Mouse (Mus musculus) embryonic facial prominence, embryonic 11.5 days (tissue): ENCODE results near the gene Nars2. TPM values are rescaled to one million over a fixed set of nuclear protein-coding genes. Genes with fewer than 3 reads are reported as not detected.

Experiments used
- ATAC-seq: fragments of 200-750 bp; cut with Nextera tagmentation; replicated peaks from 2 replicates; pipeline ENCODE4 v1.8.0; 2017; ENCODE audit warnings: low read depth; ENCODE audit not compliant: insufficient number of reproducible peaks, low FRiP score, low TSS enrichment
- DNase-seq: peaks from one replicate; pipeline ENCODE4 v3.0.0-alpha.2; 2015; ENCODE audit warnings: low spot score
- H3K27ac ChIP-seq: fragments of 300-500 bp; sonication (generic); replicated peaks from 2 replicates; pipeline ENCODE4 v1.5.1; 2014; ENCODE audit warnings: mild to moderate bottlenecking, low read depth, low read length, control low read depth
- H3K27me3 ChIP-seq: fragments of 300-500 bp; sonication (generic); 2 replicates; pipeline ENCODE4 v1.6.1; 2014; ENCODE audit warnings: mild to moderate bottlenecking, low read length, moderate library complexity, mixed read lengths; ENCODE audit not compliant: control insufficient read depth, insufficient read depth
- H3K36me3 ChIP-seq: fragments of 300-500 bp; sonication (generic); replicated peaks from 2 replicates; pipeline ENCODE4 v1.6.1; 2014; ENCODE audit warnings: low read depth, mild to moderate bottlenecking, low read length, moderate library complexity, mixed read lengths; ENCODE audit not compliant: control insufficient read depth, insufficient read depth
- H3K4me1 ChIP-seq: fragments of 300-500 bp; sonication (generic); 2 replicates; pipeline ENCODE4 v1.6.1; 2014; ENCODE audit warnings: low read length, mixed read lengths; ENCODE audit not compliant: control insufficient read depth, insufficient read depth
- H3K4me2 ChIP-seq: fragments of 300-500 bp; sonication (generic); 2 replicates; pipeline ENCODE4 v1.6.1; 2014; ENCODE audit warnings: low read depth, mild to moderate bottlenecking, control low read depth, low read length, moderate library complexity
- H3K4me3 ChIP-seq: fragments of 300-500 bp; sonication (generic); 2 replicates; pipeline ENCODE4 v1.5.1; 2014; ENCODE audit warnings: low read depth, low read length, control low read depth
- H3K9ac ChIP-seq: fragments of 300-500 bp; sonication (generic); replicated peaks from 2 replicates; pipeline ENCODE4 v1.6.1; 2014; ENCODE audit warnings: mild to moderate bottlenecking, control low read depth, low read length
- H3K9me3 ChIP-seq: fragments of 300-500 bp; sonication (generic); replicated peaks from 2 replicates; pipeline ENCODE4 v1.6.1; 2016; ENCODE audit warnings: mild to moderate bottlenecking, low read length, inconsistent platforms, mixed read lengths; ENCODE audit not compliant: control insufficient read depth
- WGBS: fragments of 180-500 bp; shearing (Covaris S2); extraction: QIAGEN DNeasy Blood & Tissue Kit; methylation state at CpG from one replicate; pipeline ENCODE4 v1.1.7; 2014; 5-methylcytosine and 5-hydroxymethylcytosine counted together
- polyA plus RNA-seq: library from polyadenylated mRNA; unstranded; fragments of >200 nt; fragmentation: Nextera tagmentation; extraction: Ambion mirVana; gene quantifications from 2 replicates; pipeline ENCODE4 v1.2.1, GENCODE M21; 2014

The Nars2 gene
- polyA plus RNA-seq, 1 experiment from 2014 or later: 23.0 TPM

DNA sequence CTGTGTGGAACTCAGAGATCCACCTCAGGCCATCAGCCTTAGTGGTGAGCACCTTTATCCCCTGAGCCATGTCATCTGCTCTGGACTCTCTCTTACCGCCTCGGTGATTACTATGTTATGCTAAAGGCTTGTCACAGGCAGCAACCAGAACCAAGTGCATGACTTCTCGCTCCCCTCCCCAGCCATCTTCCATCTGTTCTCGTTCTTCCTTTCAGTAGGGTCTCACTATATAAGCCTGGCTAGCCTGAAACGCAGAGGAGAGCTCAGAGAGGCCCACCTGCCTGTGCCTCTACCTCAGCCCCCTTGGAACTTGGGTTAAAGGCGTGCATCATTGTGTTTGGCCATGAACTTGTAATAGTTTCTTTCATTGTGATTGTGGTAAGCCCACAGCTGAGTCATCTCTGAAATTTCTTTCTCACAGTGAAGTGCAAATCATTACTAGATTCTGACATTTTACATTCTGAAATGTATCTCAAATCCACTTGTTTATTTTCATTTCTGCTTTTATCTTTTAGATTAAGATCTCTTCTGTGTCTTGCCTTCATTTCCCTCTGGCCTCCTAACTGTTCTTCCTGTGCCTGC, 90.7 kb downstream of the Nars2 start:
- Histone ChIP-seq H3K9ac (no peak overlapping the region), H3K4me3 (no peak overlapping the region), H3K9me3 (no peaks in the 10 kb centered on the region), H3K27me3 (no peaks in the 10 kb centered on the region), H3K4me1 (no peaks in the 10 kb centered on the region), H3K4me2 (no peak overlapping the region), H3K27ac (no peak overlapping the region), H3K36me3 (no peaks in the 10 kb centered on the region)
- ATAC-seq (no peak), DNase-seq (no peak)
- 90% methylated on average over 6 of the region's 6 CpGs for WGBS

DNA sequence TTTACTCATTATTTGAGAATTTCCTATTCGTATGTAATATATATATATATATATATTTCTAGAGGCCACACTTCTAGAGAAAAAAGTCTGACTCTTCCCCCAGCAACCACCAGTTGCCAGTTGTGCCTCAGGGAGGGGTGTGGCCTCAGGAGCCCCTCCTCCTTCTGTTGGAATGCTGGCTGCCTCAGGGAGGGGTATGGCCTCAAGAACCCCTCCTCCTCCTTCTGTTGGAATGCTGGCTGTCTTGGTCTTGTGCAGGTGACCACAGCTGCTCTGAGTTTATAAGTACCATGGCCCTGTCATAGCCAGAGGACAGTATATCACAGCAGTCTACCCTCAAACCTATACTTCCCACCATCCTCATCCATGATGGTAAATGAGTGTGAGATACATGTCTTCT, 91.7 kb downstream of the Nars2 start:
- no peak overlapping the region for H3K4me2 ChIP-seq
- H3K36me3 ChIP-seq: no peaks in the 10 kb centered on the region
- H3K27ac ChIP-seq: no peak overlapping the region
- H3K9ac ChIP-seq: no peak overlapping the region
- H3K4me3 ChIP-seq: no peak overlapping the region
- H3K4me1 ChIP-seq: no peaks in the 10 kb centered on the region
- DNase-seq (no peak), ATAC-seq (no peak)
- 79% methylated on average over 1 of the region's 1 CpGs for WGBS
- H3K9me3 ChIP-seq: no peaks in the 10 kb centered on the region
- no peaks in the 10 kb centered on the region for H3K27me3 ChIP-seq

DNA sequence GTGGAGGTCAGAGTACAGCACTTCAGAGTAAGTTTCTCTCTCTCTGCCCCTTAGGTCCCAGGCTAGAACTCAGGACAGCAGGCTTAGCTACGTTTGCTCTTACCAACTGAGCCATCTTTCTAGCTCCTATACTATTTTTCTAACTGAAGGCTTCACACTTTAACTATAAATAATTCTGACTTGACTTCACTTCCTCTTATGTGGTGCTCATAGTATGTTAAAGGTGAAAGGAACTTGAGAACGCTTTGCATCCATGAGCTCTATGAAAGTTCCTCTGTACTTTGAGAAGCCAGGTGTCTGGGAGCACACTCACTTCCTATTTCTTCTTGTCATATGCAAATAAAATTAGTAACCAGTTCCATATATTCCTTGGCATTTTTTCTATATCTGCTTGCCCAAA, 109.7 kb downstream of the Nars2 start:
- Histone ChIP-seq H3K4me2 (no peak overlapping the region), H3K4me3 (no peak overlapping the region), H3K27me3 (no peaks in the 10 kb centered on the region), H3K9ac (no peak overlapping the region), H3K27ac (no peak overlapping the region), H3K9me3 (no peaks in the 10 kb centered on the region), H3K4me1 (no peaks in the 10 kb centered on the region), H3K36me3 (no peaks in the 10 kb centered on the region)
- no peak for DNase-seq
- WGBS: 93% methylated on average over 2 of the region's 2 CpGs
- no peak for ATAC-seq

DNA sequence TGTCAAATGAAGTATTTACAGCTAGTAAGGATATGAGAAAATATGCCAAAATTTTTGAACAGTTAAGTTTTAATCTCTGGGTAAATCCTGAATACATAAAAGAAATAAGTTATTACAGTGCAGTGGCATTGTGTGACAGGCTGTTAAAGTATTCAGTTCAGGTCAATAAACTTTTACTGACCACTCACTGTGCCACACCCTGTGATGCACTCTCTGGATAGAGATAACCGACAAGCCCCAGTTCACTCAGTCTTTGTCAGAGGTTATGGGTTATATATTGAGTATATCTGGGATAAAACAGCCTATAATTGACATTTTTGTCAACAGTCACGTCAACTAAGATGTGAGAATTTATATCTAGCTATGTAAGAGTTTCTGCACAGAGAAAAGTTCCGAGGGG, 120.2 kb downstream of the Nars2 start:
- H3K27ac ChIP-seq: no peak overlapping the region
- H3K4me2 ChIP-seq: no peak overlapping the region
- no peak overlapping the region for H3K9ac ChIP-seq
- H3K36me3 ChIP-seq: no peaks in the 10 kb centered on the region
- 89% methylated on average over 3 of the region's 3 CpGs for WGBS
- H3K4me3 ChIP-seq: no peak overlapping the region
- no peaks in the 10 kb centered on the region for H3K9me3 ChIP-seq
- H3K27me3 ChIP-seq: no peaks in the 10 kb centered on the region
- no peak for DNase-seq
- no peak for ATAC-seq
- H3K4me1 ChIP-seq: no peaks in the 10 kb centered on the region

DNA sequence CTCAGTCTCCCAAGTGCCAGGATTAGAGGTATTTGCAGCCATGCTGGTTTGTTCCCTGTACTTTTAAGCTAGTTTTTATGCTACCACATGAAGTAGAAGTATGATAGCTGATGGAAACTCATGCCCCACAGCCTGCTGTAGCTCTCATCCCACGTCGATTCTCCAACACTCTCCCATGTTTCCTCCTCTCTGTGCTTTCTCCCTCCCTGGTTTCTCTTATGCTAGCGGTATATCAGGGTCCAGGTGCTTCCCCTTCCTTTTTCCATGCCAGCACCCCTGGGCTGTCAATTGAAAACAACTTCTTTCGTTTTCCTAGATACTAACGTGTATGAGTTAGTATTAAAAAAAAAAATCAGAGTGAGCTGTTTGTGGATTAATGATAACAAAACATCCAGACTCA, 120.8 kb downstream of the Nars2 start:
- Histone ChIP-seq H3K4me2 (no peak overlapping the region), H3K27me3 (no peaks in the 10 kb centered on the region), H3K9me3 (no peaks in the 10 kb centered on the region), H3K4me1 (no peaks in the 10 kb centered on the region), H3K36me3 (no peaks in the 10 kb centered on the region), H3K9ac (no peak overlapping the region), H3K27ac (no peak overlapping the region), H3K4me3 (no peak overlapping the region)
- DNase-seq (no peak), ATAC-seq (no peak)
- WGBS: 90% methylated on average over 5 of the region's 5 CpGs

DNA sequence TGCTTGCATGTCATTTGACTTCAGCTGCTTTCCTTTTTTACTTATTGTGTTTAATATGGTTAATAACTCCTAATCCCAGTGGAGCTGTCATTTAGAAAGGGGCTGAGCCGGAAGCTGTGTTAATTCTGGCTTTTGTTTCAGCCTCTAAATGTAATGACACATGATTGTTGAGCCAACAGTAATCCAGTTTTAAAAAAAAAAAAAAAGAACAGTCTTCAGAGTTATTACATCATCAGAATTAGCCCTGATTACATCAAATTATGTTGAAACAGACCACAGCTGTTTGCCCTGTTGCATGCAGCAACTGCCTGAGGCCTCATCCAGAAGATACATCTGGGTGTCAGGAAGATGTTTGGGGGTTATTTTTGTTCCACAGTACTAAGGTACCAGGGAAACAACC, 123.7 kb downstream of the Nars2 start:
- H3K27me3 ChIP-seq: no peaks in the 10 kb centered on the region
- H3K4me2 ChIP-seq: no peak overlapping the region
- no peak overlapping the region for H3K27ac ChIP-seq
- WGBS: 51% methylated on average over 1 of the region's 1 CpGs
- no peaks in the 10 kb centered on the region for H3K9me3 ChIP-seq
- DNase-seq: peak; percentile 2
- no peaks in the 10 kb centered on the region for H3K36me3 ChIP-seq
- no peak overlapping the region for H3K4me3 ChIP-seq
- no peak overlapping the region for H3K9ac ChIP-seq
- ATAC-seq: no peak
- H3K4me1 ChIP-seq: no peaks in the 10 kb centered on the region

DNA sequence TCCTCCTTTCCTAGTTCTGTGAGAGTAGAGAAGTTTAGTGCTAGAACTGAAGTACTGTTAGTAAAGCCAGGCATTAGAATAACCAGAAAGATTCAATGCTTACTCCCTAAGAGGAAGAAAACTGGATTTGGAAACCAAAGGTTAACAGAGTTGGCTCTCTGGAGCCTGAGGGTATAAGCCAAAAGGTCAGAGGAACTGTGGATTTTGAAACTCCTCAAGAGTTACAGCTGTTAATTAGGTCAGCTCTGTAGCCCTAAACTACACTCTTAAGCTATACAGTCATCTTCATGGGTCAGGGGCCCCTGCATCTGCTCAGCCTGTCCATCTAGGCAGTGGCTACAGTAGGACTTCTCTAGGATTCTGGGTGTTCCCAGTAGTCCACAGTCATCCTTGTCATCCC, 125.7 kb downstream of the Nars2 start:
- ATAC-seq (no peak), DNase-seq (no peak)
- Histone ChIP-seq H3K9ac (no peak overlapping the region), H3K4me1 (no peaks in the 10 kb centered on the region), H3K36me3 (no peaks in the 10 kb centered on the region), H3K4me2 (no peak overlapping the region), H3K9me3 (no peaks in the 10 kb centered on the region), H3K4me3 (no peak overlapping the region), H3K27ac (no peak overlapping the region), H3K27me3 (no peaks in the 10 kb centered on the region)

DNA sequence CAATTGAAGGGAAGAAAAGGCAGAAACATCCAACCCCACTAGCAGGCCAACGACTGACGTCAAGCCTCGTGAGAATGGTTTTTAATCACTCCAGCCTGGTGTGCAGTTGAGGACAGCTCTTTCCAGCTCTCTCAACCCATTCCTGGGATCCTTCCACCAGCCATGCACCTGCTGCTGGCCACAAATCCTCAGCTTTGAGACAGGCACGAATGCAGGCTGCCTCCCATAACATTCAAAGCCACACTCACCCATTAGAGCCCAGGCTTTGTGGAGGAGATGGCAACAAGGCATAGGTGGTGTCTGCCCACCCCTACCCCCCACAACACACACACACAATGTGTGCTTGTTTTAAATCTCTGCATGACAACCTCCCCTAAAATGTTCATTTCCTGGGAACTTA, 127.4 kb downstream of the Nars2 start:
- Histone ChIP-seq H3K4me2 (no peak overlapping the region), H3K27ac (no peak overlapping the region), H3K9ac (no peak overlapping the region), H3K27me3 (no peaks in the 10 kb centered on the region), H3K9me3 (no peaks in the 10 kb centered on the region), H3K4me1 (no peaks in the 10 kb centered on the region), H3K36me3 (no peaks in the 10 kb centered on the region), H3K4me3 (no peak overlapping the region)
- no peak for DNase-seq
- whole genome bisulfite sequencing: 47% methylated on average over 4 of the region's 4 CpGs
- no peak for ATAC-seq
